Mouse (Mus musculus): ENCODE data around the gene Cct8. TPM values are rescaled to one million over a fixed set of nuclear protein-coding genes. Genes with fewer than 3 reads are reported as not detected.

Cct8 gene
- 528 and 533 TPM in 2 replicates for polyA plus RNA-seq (2016; fragmentation: Nextera tagmentation; extraction: Ambion mirVana)

DNA sequence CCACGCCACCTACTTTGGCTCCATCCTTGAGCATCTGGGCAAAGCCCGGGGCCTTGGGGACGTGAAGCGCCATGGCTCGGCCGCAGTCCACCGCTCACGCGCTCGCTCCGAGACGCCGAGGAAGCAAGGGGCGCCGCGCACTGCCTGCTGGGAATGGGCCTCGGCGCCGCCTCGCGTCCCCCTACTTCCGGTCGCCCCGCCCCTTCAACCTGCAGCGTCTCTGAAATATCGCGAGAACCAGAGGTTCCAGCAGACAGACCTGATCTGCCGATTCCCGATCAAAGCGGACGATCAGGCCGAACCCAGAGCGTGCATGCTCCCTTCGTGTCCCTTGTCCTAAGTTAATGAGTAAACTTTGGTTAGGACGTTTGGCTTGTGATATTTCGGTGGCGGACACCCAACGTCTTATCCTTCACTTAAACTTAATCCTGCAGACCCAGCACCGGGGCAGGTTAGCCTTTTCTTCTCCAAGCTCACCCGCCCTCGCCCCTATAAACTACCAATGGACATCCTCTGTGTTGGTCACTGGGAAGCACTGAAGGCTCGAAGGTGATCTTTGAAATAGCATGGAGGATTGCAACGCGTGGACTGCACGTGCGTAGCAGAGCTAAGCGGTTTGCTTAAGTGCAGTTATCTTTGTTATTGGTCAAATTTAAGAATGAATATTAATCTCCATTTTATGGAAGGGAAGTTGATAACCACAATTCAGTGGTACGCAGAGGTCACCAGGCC, at the start of gene Cct8:
Gene Cct8, minus strand, starts transcription at position 158 of the 732 bp plus-strand sequence.
- Histone ChIP-seq H3K4me3 (peak within 1 kb of the TSS; percentile 89), H3K9ac (replicated peaks) (peak within 1 kb of the TSS; percentile 93), H3K4me1 (peaks cover 20% of the 10 kb centered on the region), H3K27me3 (no peaks in the 10 kb centered on the region), H3K4me2 (replicated peaks) (peak within 1 kb of the TSS; percentile 77), H3K9me3 (no peaks in the 10 kb centered on the region), H3K27ac (replicated peaks) (peak within 1 kb of the TSS; percentile 81), H3K36me3 (peaks cover 31% of the 10 kb centered on the region)
- peak; percentile 95 for ATAC-seq (ENCODE audit: low FRiP score, low read depth)
- WGBS = under 1% methylated on average over 48 of the region's 48 CpGs

DNA sequence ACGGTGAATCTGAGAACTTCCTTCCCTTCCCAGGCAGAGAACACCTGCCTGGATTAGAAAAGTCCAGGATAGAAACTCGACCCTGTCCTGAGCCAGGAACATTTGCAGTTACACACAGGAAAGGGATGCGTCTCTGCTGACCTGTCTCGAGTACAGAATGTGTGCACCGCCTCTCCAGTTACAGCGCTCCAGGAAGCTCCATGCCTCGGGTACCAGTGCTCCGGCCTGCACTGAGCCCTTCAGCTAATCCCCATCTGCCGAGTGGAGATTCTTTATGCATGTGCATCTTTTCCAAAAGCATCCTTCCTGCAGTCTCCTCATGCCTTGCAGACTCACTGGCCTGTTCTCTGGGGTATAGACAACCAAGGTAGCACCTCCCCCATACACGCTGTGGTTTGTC, 33.1 kb upstream of the Cct8 start:
- no peaks in the 10 kb centered on the region for H3K9me3 ChIP-seq

DNA sequence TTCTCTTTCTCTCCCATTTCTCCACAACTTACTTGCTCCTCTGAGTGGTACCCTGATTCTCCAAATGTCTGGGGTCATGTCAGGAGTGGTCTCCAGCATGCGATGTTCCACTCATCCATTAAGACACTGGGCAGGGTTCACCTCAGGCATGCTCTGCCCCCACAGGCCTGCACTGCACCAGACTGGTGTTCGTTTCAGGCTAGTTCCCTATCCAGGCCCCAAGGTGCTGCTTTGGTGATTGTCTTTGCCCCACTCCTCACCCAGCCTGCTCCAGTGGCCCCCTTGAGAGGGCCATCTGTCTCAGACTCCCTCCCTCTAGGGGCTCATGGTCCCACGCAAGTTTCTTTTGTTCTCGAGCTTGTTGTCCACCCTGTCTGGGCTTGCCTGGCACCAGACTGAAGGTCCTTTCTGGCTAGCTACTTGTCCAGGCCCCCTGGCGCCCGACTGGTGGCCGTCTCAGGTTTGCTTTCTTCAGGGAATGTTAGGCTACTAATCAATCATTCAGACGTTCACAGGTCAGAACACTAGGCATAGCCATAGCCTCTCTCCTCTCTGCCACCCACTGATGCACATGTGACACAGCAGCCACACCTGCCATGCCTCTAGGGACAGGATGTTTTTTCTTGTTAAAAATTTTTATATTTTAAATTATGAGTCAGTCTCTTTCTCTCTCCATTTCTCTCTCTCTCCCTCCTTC, 32.0 kb upstream of the Cct8 start:
- Histone ChIP-seq H3K27ac (replicated peaks) (no peak overlapping the region), H3K36me3 (no peaks in the 10 kb centered on the region), H3K9ac (replicated peaks) (no peak overlapping the region), H3K4me2 (replicated peaks) (no peak overlapping the region), H3K9me3 (no peaks in the 10 kb centered on the region), H3K27me3 (no peaks in the 10 kb centered on the region), H3K4me3 (no peak overlapping the region), H3K4me1 (no peaks in the 10 kb centered on the region; the same call in 1 of the 2 replicates)
- ATAC-seq (ENCODE audit: low FRiP score, low read depth) = no peak
- WGBS = 70% methylated on average over 8 of the region's 8 CpGs

More for the DNA sequence above, 33.1 kb upstream of the Cct8 start:
- no peak overlapping the region for H3K4me3 ChIP-seq
- no peaks in the 10 kb centered on the region for H3K36me3 ChIP-seq
- no peak overlapping the region for H3K9ac ChIP-seq (replicated peaks)
- H3K27me3 ChIP-seq = no peaks in the 10 kb centered on the region
- no peak overlapping the region for H3K4me2 ChIP-seq (replicated peaks)
- 72% methylated on average over 10 of the region's 10 CpGs for WGBS
- ATAC-seq (ENCODE audit: low FRiP score, low read depth) = no peak
- H3K27ac ChIP-seq (replicated peaks) = no peak overlapping the region
- H3K4me1 ChIP-seq = no peaks in the 10 kb centered on the region; the same call in 1 of the 2 replicates

DNA sequence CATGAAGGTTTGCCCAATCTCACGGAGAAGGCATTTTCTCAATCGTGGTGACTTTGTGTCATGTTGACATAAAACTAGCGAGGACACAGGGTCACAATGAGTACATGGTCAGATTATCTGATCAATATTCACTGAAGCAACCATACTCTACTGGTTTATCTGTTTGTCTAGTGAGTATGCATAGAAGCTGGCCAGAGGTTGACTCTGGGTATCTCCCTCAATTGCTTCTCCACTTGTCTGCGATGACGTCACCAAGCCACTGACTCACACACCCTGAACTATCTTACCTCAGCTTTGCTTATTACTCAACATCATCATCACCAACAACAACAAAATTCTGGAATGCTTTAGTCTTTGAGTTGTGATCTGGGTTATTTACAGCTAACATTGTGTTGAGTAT, 28.6 kb upstream of the Cct8 start:
- WGBS = 90% methylated on average over 5 of the region's 5 CpGs
- Histone ChIP-seq H3K9me3 (no peaks in the 10 kb centered on the region), H3K4me2 (replicated peaks) (no peak overlapping the region)

DNA sequence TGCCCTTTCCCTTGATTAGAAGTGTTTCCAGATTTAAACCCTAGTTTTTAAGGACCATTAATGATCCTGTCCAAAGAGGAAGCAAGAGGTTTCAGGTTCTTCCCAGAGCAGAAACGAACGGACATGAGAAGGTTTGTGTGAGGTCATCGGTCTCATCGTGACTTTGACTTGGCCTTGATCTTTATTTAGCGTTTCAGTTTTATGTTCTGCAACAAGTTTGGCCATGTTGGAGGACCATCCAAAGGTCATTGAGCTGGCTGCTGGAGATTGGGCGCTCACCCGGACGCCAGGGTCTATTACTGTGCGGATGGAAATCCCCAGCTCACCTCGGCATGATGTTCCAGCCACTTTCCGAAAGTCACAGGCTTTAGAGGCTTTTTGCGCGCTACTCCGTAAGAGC, 16.7 kb upstream of the Cct8 start:
- Histone ChIP-seq H3K9me3 (no peaks in the 10 kb centered on the region), H3K36me3 (no peaks in the 10 kb centered on the region), H3K4me2 (replicated peaks) (no peak overlapping the region), H3K4me1 (no peaks in the 10 kb centered on the region), H3K4me3 (no peak overlapping the region), H3K27me3 (no peaks in the 10 kb centered on the region), H3K9ac (replicated peaks) (no peak overlapping the region), H3K27ac (replicated peaks) (no peak overlapping the region)
- ATAC-seq (ENCODE audit: low FRiP score, low read depth) = no peak
- 95% methylated on average over 14 of the region's 14 CpGs for WGBS

More for the DNA sequence above, 28.6 kb upstream of the Cct8 start:
- H3K9ac ChIP-seq (replicated peaks) = no peak overlapping the region
- no peak overlapping the region for H3K4me3 ChIP-seq
- no peak for ATAC-seq (ENCODE audit: low FRiP score, low read depth)
- H3K4me1 ChIP-seq = no peaks in the 10 kb centered on the region; the same call in 1 of the 2 replicates
- H3K36me3 ChIP-seq = no peaks in the 10 kb centered on the region
- no peaks in the 10 kb centered on the region for H3K27me3 ChIP-seq
- H3K27ac ChIP-seq (replicated peaks) = no peak overlapping the region

DNA sequence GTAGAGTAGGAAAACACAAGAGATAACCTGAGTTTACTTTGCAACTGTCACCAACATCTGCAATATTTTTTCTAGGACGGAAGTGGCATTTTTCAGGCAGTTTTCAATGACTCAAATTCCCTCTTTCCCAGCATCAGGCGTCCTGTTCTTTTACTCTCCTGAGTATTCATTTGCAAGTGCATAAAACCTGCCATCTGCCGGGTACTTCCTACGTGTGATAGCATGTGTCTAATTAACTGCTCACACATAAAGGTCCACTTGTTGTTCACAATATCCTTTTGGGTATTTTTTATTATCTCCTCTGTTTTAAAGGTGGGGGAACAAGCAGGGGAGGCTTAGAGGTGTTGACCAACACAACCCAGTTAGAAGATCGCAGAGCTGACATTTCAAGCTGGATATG, 16.0 kb upstream of the Cct8 start:
- Histone ChIP-seq H3K9me3 (no peaks in the 10 kb centered on the region), H3K9ac (replicated peaks) (no peak overlapping the region), H3K4me1 (no peaks in the 10 kb centered on the region), H3K27me3 (no peaks in the 10 kb centered on the region), H3K4me2 (replicated peaks) (no peak overlapping the region), H3K4me3 (no peak overlapping the region), H3K36me3 (no peaks in the 10 kb centered on the region), H3K27ac (replicated peaks) (no peak overlapping the region)
- ATAC-seq (ENCODE audit: low FRiP score, low read depth) = no peak
- WGBS = 72% methylated on average over 5 of the region's 5 CpGs

DNA sequence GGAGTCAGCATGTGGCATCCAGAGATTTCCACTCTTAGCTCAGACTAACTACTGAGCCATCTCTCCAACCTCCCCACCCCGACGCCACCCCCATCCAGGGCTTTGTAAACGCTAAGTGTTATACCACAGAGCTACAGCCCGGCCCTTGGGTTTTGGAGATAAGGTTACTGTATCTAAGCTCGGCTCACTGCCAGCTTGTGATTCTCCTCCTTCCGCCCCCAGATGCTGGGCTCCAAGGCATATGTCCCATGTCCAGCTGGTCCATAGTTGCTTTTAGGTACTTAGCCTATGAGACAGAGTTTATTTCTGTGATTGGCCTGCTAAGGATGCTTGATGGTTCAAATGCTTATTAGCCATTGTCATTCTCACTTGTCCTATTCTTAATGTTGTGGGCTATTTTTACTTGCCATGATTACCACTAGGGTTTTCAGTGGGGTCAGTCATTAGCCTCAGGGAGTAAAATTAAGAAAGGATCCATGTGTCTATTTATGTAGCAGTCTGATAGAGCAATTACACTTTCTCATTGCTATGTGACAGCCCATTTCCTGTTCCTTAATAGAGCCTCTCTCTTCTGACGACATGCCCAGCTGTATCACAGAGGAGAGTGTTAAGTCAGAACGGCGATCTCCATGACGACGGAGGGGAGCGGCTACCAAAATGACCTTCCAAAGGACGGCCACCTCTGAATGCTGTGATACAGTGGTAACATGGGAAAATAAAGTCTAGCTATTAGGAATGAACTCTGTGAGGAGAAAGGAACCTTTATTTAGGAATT, 5.8 kb upstream of the Cct8 start:
- Histone ChIP-seq H3K27me3 (no peaks in the 10 kb centered on the region), H3K27ac (replicated peaks) (no peak overlapping the region), H3K9me3 (no peaks in the 10 kb centered on the region), H3K9ac (replicated peaks) (no peak overlapping the region), H3K4me3 (no peak overlapping the region), H3K4me2 (replicated peaks) (no peak overlapping the region), H3K4me1 (peaks cover 7% of the 10 kb centered on the region; the same call in 1 of the 2 replicates), H3K36me3 (no peaks in the 10 kb centered on the region)
- 68% methylated on average over 13 of the region's 13 CpGs for WGBS
- ATAC-seq (ENCODE audit: low FRiP score, low read depth) = no peak

DNA sequence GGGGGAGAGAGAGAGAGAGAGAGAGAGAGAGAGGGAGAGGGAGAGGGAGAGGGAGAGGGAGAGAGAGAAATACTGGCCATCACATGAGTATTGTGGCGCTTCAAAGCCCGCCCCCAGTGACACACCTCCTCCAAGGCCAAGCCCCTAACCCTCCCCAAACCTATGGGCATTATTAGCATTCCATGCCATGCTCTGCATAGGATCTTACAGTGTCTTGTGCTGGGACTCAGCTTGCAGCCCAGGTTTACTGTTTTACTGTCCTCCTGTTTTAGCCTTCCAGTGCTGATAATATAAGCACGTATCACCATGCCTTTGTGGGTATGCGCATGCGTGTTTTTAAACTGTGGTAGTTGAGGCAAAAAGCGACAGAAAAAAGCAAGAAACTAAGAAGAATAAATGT, 3.9 kb upstream of the Cct8 start:
- WGBS = 66% methylated on average over 6 of the region's 6 CpGs
- H3K4me2 ChIP-seq (replicated peaks) = no peak overlapping the region
- H3K9me3 ChIP-seq = no peaks in the 10 kb centered on the region
- no peak overlapping the region for H3K4me3 ChIP-seq
- no peaks in the 10 kb centered on the region for H3K27me3 ChIP-seq
- H3K4me1 ChIP-seq = peaks cover 10% of the 10 kb centered on the region
- no peak overlapping the region for H3K9ac ChIP-seq (replicated peaks)
- H3K27ac ChIP-seq (replicated peaks) = no peak overlapping the region
- no peak for ATAC-seq (ENCODE audit: low FRiP score, low read depth)
- H3K36me3 ChIP-seq = no peaks in the 10 kb centered on the region

DNA sequence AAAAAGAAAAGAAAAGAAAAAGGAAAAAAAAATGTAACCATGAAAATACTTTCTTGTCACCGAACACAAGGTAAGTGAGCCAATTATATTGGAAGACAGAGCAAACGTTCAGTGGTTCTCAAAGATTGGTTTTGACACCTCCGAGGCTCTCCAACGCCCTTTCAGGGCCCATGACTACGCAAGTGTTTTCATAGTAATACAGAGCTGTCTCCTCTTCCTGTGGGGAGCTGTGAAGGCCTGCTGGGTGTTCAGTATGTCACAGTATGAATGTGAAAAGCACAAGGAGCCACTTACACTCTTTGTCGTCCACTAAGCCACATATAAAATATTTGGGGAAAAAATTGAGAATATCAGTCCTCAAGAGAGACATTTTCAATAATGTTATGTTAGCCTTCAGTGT, 1.5 kb upstream of the Cct8 start:
- Histone ChIP-seq H3K4me3 (no peak overlapping the region), H3K4me1 (peaks cover 20% of the 10 kb centered on the region), H3K9me3 (no peaks in the 10 kb centered on the region), H3K4me2 (replicated peaks) (no peak overlapping the region), H3K27ac (replicated peaks) (no peak overlapping the region), H3K9ac (replicated peaks) (no peak overlapping the region), H3K27me3 (no peaks in the 10 kb centered on the region), H3K36me3 (peaks cover 18% of the 10 kb centered on the region)
- WGBS = 86% methylated on average over 6 of the region's 6 CpGs
- no peak for ATAC-seq (ENCODE audit: low FRiP score, low read depth)

DNA sequence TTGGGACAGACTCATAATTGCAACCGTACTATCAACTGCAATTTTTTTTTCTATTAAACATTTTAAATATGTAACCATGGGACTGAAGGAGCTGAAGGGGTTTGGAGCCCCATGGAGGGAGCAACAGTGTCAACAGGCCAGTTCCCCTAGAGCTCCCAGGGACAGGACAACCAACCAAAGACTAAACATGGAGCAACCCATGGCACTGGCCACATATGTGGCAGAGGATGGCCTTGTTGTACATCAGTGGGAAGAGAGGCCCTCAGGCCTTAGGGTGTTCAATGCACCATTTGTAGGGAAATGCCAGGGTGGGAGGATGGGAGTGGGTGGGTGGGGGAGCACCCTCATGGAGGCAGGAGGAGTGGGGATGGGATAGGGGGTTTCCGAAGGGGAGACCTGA, 1.1 kb upstream of the Cct8 start:
- no peak overlapping the region for H3K27ac ChIP-seq (replicated peaks)
- H3K9me3 ChIP-seq = no peaks in the 10 kb centered on the region
- H3K4me1 ChIP-seq = peaks cover 20% of the 10 kb centered on the region
- peaks cover 23% of the 10 kb centered on the region for H3K36me3 ChIP-seq
- no peak overlapping the region for H3K9ac ChIP-seq (replicated peaks)
- H3K4me3 ChIP-seq = peak overlapping the region; percentile 89
- no peaks in the 10 kb centered on the region for H3K27me3 ChIP-seq
- peak overlapping the region; percentile 77 for H3K4me2 ChIP-seq (replicated peaks)
- WGBS = 89% methylated on average over 2 of the region's 2 CpGs
- ATAC-seq (ENCODE audit: low FRiP score, low read depth) = no peak

DNA sequence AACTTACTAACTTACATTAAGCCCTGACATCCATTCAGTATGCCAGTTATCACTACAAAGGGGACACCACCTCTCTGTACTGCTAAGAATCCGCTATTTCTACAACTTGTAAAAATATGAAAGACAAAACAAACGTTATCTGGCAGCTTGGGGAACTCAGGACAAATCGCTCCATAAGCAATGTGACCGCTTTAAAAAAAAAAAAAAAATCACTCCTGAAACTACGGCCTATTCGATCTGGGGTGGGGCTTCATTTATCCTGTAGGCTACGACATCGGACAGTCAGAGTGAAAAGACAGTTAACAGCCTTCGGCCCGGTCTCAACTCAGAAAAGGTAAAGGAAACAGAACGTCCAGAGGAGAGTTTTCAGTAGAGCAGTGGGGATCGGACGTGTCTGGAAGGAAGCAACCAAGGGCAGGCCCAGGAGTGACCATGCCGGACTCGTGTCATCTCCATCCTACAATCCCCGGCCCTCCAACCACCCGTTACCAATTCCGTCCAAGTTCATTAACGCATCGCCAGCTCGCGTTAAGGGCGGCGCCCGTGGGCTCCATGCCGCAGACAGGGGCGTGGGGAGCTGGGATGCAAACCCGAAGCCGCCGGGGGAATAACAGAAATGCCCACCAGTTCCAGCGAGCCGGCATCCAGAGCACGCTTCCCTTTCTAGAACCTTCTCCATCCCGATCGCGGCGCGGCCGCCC, 568 bp downstream of the Cct8 start:
- ATAC-seq (ENCODE audit: low FRiP score, low read depth) = no peak
- Histone ChIP-seq H3K9ac (replicated peaks) (peak overlapping the region; percentile 93), H3K4me1 (peaks cover 20% of the 10 kb centered on the region), H3K4me2 (replicated peaks) (peak overlapping the region; percentile 77), H3K27ac (replicated peaks) (peak overlapping the region; percentile 81), H3K36me3 (peaks cover 39% of the 10 kb centered on the region), H3K4me3 (peak overlapping the region; percentile 89), H3K27me3 (no peaks in the 10 kb centered on the region), H3K9me3 (no peaks in the 10 kb centered on the region)
- under 1% methylated on average over 39 of the region's 39 CpGs for WGBS

Data from midbrain, embryonic 12.5 days (tissue).